Mouse (Mus musculus): ENCODE results near the gene Nfix.

DNA sequence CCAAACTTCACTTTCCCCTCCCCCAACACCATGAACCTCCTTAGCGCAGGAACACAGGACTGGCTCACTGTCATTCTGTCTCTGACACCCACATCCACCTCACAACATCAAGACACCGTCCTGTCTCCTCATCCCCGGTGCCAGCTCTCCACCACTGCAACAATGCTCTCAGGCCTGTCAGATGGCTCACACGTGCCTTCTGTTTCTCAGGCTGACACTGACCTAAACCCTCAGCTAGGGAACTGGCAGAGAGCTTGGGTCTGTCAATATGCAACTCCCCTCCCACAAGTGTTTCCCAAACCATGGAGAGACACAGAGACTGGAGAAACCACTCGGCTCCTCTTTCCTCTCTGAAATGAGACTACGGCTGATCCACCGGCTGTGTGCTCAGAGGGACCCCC lies 39.7 kb downstream of the Nfix start:
- TF ChIP-seq CTCF (IDR thresholded peaks at IDR 0.05; ENCODE audit: extremely low read depth, insufficient read depth, low read length) (no peak), POLR2A (IDR thresholded peaks at IDR 0.05; ENCODE audit: extremely low read depth, insufficient read depth, low read length) (no peak)

Measured in cortical plate, adult 2 months (tissue).